21 mouse cellular contexts compared by ENCODE assay signal in genomic region chr5:150302996-150303395, GRCm38 (mm10).
"Had no signal": no experiment of that assay in that cellular context is flagged by ENCODE, and none has a peak within 500 bp of the region (broad histone marks: within the 10 kb centered on the region; RNA-seq: fewer than 3 reads in every experiment).

No protein-coding gene starts in this region.

- H3K9ac ChIP-seq: limb, embryonic 12.5 days; limb, embryonic 15.5 days; liver, embryonic 14.5 days; liver, postnatal 0 days; midbrain, embryonic 12.5 days; midbrain, embryonic 15.5 days; neural tube, embryonic 12.5 days; neural tube, embryonic 15.5 days; stomach, embryonic 15.5 days had no signal

- H3K4me3 ChIP-seq: limb, embryonic 12.5 days; limb, embryonic 15.5 days; midbrain, embryonic 12.5 days; midbrain, embryonic 15.5 days; neural tube, embryonic 12.5 days; neural tube, embryonic 15.5 days; stomach, embryonic 15.5 days had no signal

- H3K9me3 ChIP-seq: limb, embryonic 12.5 days; limb, embryonic 15.5 days; midbrain, embryonic 12.5 days; midbrain, embryonic 15.5 days; neural tube, embryonic 12.5 days; neural tube, embryonic 15.5 days; stomach, embryonic 15.5 days had no signal

- H3K36me3 ChIP-seq: limb, embryonic 12.5 days; limb, embryonic 15.5 days; midbrain, embryonic 12.5 days; midbrain, embryonic 15.5 days; neural tube, embryonic 12.5 days; neural tube, embryonic 15.5 days; stomach, embryonic 15.5 days had no signal

- DNase-seq: kidney, adult 9 months; kidney, postnatal 14 days; kidney, postnatal 4 days; left cerebral cortex, postnatal 4 days; liver, postnatal 0 days; lung, postnatal 14 days; lung, postnatal 4 days; right cerebral cortex, adult 18-20 months; right cerebral cortex, postnatal 14 days; right cerebral cortex, postnatal 4 days; spleen, adult 18-20 months; thymus, postnatal 25 days had no signal

- H3K4me2 ChIP-seq: limb, embryonic 12.5 days; limb, embryonic 15.5 days; liver, embryonic 11.5 days; midbrain, embryonic 12.5 days; midbrain, embryonic 15.5 days; neural tube, embryonic 12.5 days; neural tube, embryonic 15.5 days; stomach, embryonic 15.5 days had no signal

- H3K4me1 ChIP-seq: limb, embryonic 12.5 days; limb, embryonic 15.5 days; midbrain, embryonic 12.5 days; neural tube, embryonic 12.5 days; stomach, embryonic 15.5 days had no signal

- ATAC-seq: liver, postnatal 0 days; midbrain, embryonic 15.5 days had no signal

- H3K27ac ChIP-seq: limb, embryonic 12.5 days; limb, embryonic 15.5 days; liver, embryonic 14.5 days; midbrain, embryonic 12.5 days; midbrain, embryonic 15.5 days; neural tube, embryonic 12.5 days; neural tube, embryonic 15.5 days; stomach, embryonic 15.5 days had no signal

- H3K27me3 ChIP-seq: limb, embryonic 12.5 days; limb, embryonic 15.5 days; midbrain, embryonic 12.5 days; midbrain, embryonic 15.5 days; neural tube, embryonic 12.5 days; neural tube, embryonic 15.5 days; stomach, embryonic 15.5 days had no signal
